Mouse (Mus musculus): ENCODE measurements at regions not wholly inside any gene's neighbourhood (a gene's known extent, or its start where the extent isn't known, plus 50 kb on each side); places are given as distances from the start of the nearest gene placed in this dataset.
A peak's percentile ranks its signal among the peaks of the same experiment; 100 is the strongest.

DNA sequence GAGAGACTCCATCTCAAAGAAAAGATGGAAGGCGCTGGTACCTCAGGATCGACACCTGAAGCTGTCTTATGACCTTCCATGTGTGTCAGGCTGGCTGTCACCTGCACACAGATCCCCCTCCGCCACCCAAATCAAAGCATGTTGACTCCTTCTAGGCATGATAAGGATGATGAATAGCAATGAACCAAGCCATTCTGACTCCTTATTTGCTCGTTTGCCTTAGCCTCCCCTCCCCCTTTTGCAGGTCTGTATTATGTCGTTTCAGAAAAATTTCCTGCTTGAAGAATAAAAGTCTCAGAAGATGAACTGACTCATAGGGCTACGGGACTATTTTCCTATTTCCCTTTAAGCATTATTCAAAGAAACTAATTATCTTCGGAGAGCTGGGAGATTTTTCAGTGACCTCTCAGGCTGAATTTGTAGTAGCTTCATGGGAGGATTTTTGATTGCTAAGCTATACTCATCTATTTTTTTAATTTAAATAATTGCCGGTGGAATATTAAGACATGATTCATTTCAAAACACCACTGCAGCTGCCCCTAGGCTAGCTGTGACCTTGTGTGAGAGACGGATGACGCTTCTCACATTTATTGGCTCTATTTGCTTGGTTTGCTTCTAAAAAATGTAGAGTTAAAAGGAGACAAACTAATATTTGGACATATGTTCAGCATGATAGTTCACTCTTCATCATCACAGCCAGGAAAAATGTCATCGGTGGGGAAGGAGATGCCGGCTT, 72.4 kb upstream of the Zc3h12c start:
- DNase-seq (ENCODE audit: low spot score), result no peak

DNA sequence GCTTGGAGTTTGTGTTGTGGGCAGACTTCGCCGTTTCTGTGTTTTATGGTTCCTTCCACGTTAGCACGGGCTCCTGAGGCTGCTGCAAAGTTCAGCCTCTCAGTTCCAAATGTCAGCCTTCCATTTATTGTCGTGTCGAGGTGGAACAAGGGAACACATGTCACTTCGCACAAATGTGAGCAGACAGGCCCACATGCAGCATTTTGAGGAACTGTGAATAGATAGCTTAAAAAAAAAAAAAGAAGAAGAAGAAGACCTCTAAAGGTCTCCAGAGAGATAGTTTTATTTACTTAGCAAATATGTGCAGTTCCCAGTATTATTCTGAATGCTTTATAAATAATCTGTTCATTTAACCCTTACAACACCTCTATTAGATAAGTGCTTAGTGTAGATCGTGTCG, 66.4 kb upstream of the Zc3h12c start:
- no peak for DNase-seq (ENCODE audit: low spot score)

DNA sequence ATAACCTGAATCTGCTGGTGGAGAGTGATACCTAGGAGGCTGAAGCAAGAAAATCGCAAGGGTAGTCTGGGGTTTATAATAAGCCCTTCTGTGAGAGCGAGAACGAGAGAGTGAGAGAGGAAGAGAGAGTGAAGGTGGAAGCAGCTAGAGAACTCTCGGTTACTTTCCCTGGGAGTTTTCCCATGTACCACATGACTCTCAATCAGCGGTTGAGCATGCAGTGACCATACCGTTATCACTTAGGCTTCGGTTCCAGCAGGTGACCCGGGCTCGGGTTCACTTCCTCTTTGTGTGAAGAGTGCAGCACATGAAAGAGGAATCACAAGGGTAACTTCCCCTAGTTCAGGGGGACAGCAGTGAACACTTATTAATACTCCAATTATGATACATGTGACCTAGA, 61.2 kb upstream of the Zc3h12c start:
- DNase-seq (ENCODE audit: low spot score), result peak; percentile 27

DNA sequence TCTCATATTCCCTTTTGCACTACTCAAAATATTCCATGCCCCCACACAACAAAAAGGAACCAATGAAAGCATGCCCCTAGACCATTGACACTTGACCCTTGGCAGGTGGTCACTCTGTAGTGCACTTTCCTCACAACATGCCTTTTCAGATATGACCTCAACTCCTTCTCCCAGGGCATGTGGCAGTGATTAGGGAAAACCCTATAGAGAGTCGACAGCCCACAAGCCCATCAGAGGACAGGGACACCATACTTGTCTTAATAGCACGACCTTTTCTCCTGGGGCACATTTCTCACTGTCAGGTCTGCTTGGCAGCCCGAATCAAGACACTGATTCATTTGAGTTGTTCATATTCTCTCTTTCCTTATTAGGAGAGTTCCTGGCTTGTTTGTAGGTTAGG, 57.3 kb upstream of the Zc3h12c start:
- no peak for DNase-seq (ENCODE audit: low spot score)

DNA sequence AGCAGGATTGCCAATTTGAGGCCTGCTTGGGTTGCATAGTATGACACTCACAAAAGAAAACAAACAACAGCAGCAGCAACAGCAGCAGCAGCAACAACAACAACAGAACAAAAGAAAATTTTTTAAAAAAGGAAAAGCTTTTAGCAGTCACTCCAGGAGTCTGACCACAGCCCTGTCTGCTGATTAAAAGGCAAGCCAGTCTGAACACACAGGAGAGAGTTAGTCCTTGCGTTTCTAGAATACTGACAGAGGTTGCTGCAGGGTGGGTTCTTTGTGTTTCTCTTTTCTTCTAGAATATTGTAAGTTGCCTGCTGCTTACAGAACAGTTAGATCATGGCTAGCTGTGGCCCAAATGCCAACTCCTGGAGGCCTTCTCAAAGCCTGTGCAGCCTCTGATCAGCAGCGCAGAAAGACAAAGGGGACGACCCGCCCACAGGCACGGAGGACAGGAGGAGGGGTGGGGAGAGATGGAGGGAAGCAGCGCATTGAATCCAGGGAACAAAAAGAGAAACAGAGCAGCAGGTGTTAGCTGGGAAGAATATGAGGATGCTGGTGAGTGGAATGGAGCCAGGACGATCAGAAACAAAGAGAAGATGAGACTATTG, 55.2 kb upstream of the Zc3h12c start:
- DNase-seq (ENCODE audit: low spot score), result no peak

Measured in layer of hippocampus, adult 9-10 months (tissue).